Mouse (Mus musculus): ENCODE measurements at regions not wholly inside any gene's neighbourhood (a gene's known extent, or its start where the extent isn't known, plus 50 kb on each side); places are given as distances from the start of the nearest gene placed in this dataset.

- no peak overlapping the region for H3K4me3 ChIP-seq (ENCODE audit: low read depth, low read length)
- no peak overlapping the region for H3K9ac ChIP-seq (ENCODE audit: low read depth, low read length)
- H3K36me3 ChIP-seq (ENCODE audit: control insufficient read depth, insufficient read depth, low read length), result no peaks in the 10 kb centered on the region
- ATAC-seq (replicated peaks; ENCODE audit: low FRiP score), result no peak
- H3K9me3 ChIP-seq (ENCODE audit: control insufficient read depth, low read length), result no peaks in the 10 kb centered on the region
- no peaks in the 10 kb centered on the region for H3K4me1 ChIP-seq (replicated peaks; ENCODE audit: control insufficient read depth, insufficient read depth, low read length)
- no peak overlapping the region for H3K27ac ChIP-seq (ENCODE audit: low read depth, low read length)
- WGBS, result 84% methylated on average over 4 of the region's 4 CpGs
- no peak overlapping the region for H3K4me2 ChIP-seq
- no peaks in the 10 kb centered on the region for H3K27me3 ChIP-seq (replicated peaks; ENCODE audit: control insufficient read depth, insufficient read depth, low read length)
- no peak for DNase-seq (ENCODE audit: low spot score)
Observed at GRCm38 (mm10) chr7:70200188-70200587, 166.3 kb downstream of the Nr2f2 start.

- no peak for DNase-seq (ENCODE audit: low spot score)
- ATAC-seq (replicated peaks; ENCODE audit: low FRiP score), result no peak
- Histone ChIP-seq H3K4me1 (replicated peaks; ENCODE audit: control insufficient read depth, insufficient read depth, low read length) (no peaks in the 10 kb centered on the region), H3K27ac (ENCODE audit: low read depth, low read length) (no peak overlapping the region), H3K4me3 (ENCODE audit: low read depth, low read length) (no peak overlapping the region), H3K4me2 (no peak overlapping the region), H3K9me3 (ENCODE audit: control insufficient read depth, low read length) (no peaks in the 10 kb centered on the region), H3K36me3 (ENCODE audit: control insufficient read depth, insufficient read depth, low read length) (no peaks in the 10 kb centered on the region), H3K9ac (ENCODE audit: low read depth, low read length) (no peak overlapping the region), H3K27me3 (replicated peaks; ENCODE audit: control insufficient read depth, insufficient read depth, low read length) (no peaks in the 10 kb centered on the region)
- 76% methylated on average over 2 of the region's 2 CpGs for WGBS
Observed at GRCm38 (mm10) chr7:70178956-70179355, 187.6 kb downstream of the Nr2f2 start.

GRCm38 (mm10) chr7:70178006-70178405, 188.5 kb downstream of the Nr2f2 start:
- Histone ChIP-seq H3K27ac (ENCODE audit: low read depth, low read length) (no peak overlapping the region), H3K4me3 (ENCODE audit: low read depth, low read length) (no peak overlapping the region), H3K4me1 (replicated peaks; ENCODE audit: control insufficient read depth, insufficient read depth, low read length) (no peaks in the 10 kb centered on the region), H3K9me3 (ENCODE audit: control insufficient read depth, low read length) (no peaks in the 10 kb centered on the region), H3K27me3 (replicated peaks; ENCODE audit: control insufficient read depth, insufficient read depth, low read length) (no peaks in the 10 kb centered on the region), H3K4me2 (no peak overlapping the region), H3K36me3 (ENCODE audit: control insufficient read depth, insufficient read depth, low read length) (no peaks in the 10 kb centered on the region), H3K9ac (ENCODE audit: low read depth, low read length) (no peak overlapping the region)
- WGBS, result 65% methylated on average over 2 of the region's 2 CpGs
- no peak for ATAC-seq (replicated peaks; ENCODE audit: low FRiP score)
- no peak for DNase-seq (ENCODE audit: low spot score)

- WGBS, result 83% methylated on average over 16 of the region's 16 CpGs
- Histone ChIP-seq H3K4me2 (no peak overlapping the region), H3K36me3 (ENCODE audit: control insufficient read depth, insufficient read depth, low read length) (no peaks in the 10 kb centered on the region), H3K27me3 (replicated peaks; ENCODE audit: control insufficient read depth, insufficient read depth, low read length) (no peaks in the 10 kb centered on the region), H3K9ac (ENCODE audit: low read depth, low read length) (no peak overlapping the region), H3K9me3 (ENCODE audit: control insufficient read depth, low read length) (no peaks in the 10 kb centered on the region), H3K4me1 (replicated peaks; ENCODE audit: control insufficient read depth, insufficient read depth, low read length) (no peaks in the 10 kb centered on the region), H3K27ac (ENCODE audit: low read depth, low read length) (no peak overlapping the region), H3K4me3 (ENCODE audit: low read depth, low read length) (no peak overlapping the region)
- no peak for ATAC-seq (replicated peaks; ENCODE audit: low FRiP score)
- DNase-seq (ENCODE audit: low spot score), result no peak
Observed at GRCm38 (mm10) chr7:70176686-70177259, 189.8 kb downstream of the Nr2f2 start.

- ATAC-seq (replicated peaks; ENCODE audit: low FRiP score) (no peak), DNase-seq (ENCODE audit: low spot score) (no peak)
- WGBS, result 75% methylated on average over 7 of the region's 7 CpGs
- H3K36me3 ChIP-seq (ENCODE audit: control insufficient read depth, insufficient read depth, low read length), result no peaks in the 10 kb centered on the region
- H3K9ac ChIP-seq (ENCODE audit: low read depth, low read length), result no peak overlapping the region
- H3K4me2 ChIP-seq, result no peak overlapping the region
- no peaks in the 10 kb centered on the region for H3K27me3 ChIP-seq (replicated peaks; ENCODE audit: control insufficient read depth, insufficient read depth, low read length)
- H3K9me3 ChIP-seq (ENCODE audit: control insufficient read depth, low read length), result no peaks in the 10 kb centered on the region
- H3K4me1 ChIP-seq (replicated peaks; ENCODE audit: control insufficient read depth, insufficient read depth, low read length), result no peaks in the 10 kb centered on the region
- no peak overlapping the region for H3K4me3 ChIP-seq (ENCODE audit: low read depth, low read length)
- no peak overlapping the region for H3K27ac ChIP-seq (ENCODE audit: low read depth, low read length)
Observed at GRCm38 (mm10) chr7:70176086-70176485, 190.4 kb downstream of the Nr2f2 start.

GRCm38 (mm10) chr7:70172431-70172830, 194.1 kb downstream of the Nr2f2 start:
- Histone ChIP-seq H3K4me3 (ENCODE audit: low read depth, low read length) (no peak overlapping the region), H3K9ac (ENCODE audit: low read depth, low read length) (no peak overlapping the region), H3K27me3 (replicated peaks; ENCODE audit: control insufficient read depth, insufficient read depth, low read length) (no peaks in the 10 kb centered on the region), H3K36me3 (ENCODE audit: control insufficient read depth, insufficient read depth, low read length) (no peaks in the 10 kb centered on the region), H3K4me2 (no peak overlapping the region), H3K27ac (ENCODE audit: low read depth, low read length) (no peak overlapping the region), H3K9me3 (ENCODE audit: control insufficient read depth, low read length) (no peaks in the 10 kb centered on the region), H3K4me1 (replicated peaks; ENCODE audit: control insufficient read depth, insufficient read depth, low read length) (no peaks in the 10 kb centered on the region)
- WGBS, result 63% methylated on average over 7 of the region's 7 CpGs
- DNase-seq (ENCODE audit: low spot score), result no peak
- no peak for ATAC-seq (replicated peaks; ENCODE audit: low FRiP score)

GRCm38 (mm10) chr7:70171456-70171855, 195.1 kb downstream of the Nr2f2 start:
- WGBS, result 79% methylated on average over 4 of the region's 4 CpGs
- H3K9ac ChIP-seq (ENCODE audit: low read depth, low read length), result no peak overlapping the region
- no peak overlapping the region for H3K27ac ChIP-seq (ENCODE audit: low read depth, low read length)
- H3K27me3 ChIP-seq (replicated peaks; ENCODE audit: control insufficient read depth, insufficient read depth, low read length), result no peaks in the 10 kb centered on the region
- no peaks in the 10 kb centered on the region for H3K4me1 ChIP-seq (replicated peaks; ENCODE audit: control insufficient read depth, insufficient read depth, low read length)
- no peak overlapping the region for H3K4me2 ChIP-seq
- no peaks in the 10 kb centered on the region for H3K9me3 ChIP-seq (ENCODE audit: control insufficient read depth, low read length)
- no peaks in the 10 kb centered on the region for H3K36me3 ChIP-seq (ENCODE audit: control insufficient read depth, insufficient read depth, low read length)
- ATAC-seq (replicated peaks; ENCODE audit: low FRiP score), result no peak
- no peak overlapping the region for H3K4me3 ChIP-seq (ENCODE audit: low read depth, low read length)
- DNase-seq (ENCODE audit: low spot score), result no peak

GRCm38 (mm10) chr7:70168080-70168479, 198.5 kb downstream of the Nr2f2 start:
- no peak for DNase-seq (ENCODE audit: low spot score)
- H3K27me3 ChIP-seq (replicated peaks; ENCODE audit: control insufficient read depth, insufficient read depth, low read length), result no peaks in the 10 kb centered on the region

GRCm38 (mm10) chr7:70166081-70166480, 200.5 kb downstream of the Nr2f2 start:
- ATAC-seq (replicated peaks; ENCODE audit: low FRiP score) (no peak), DNase-seq (ENCODE audit: low spot score) (no peak)
- H3K4me3 ChIP-seq (ENCODE audit: low read depth, low read length), result no peak overlapping the region
- 76% methylated on average over 5 of the region's 5 CpGs for WGBS
- no peaks in the 10 kb centered on the region for H3K27me3 ChIP-seq (replicated peaks; ENCODE audit: control insufficient read depth, insufficient read depth, low read length)
- H3K27ac ChIP-seq (ENCODE audit: low read depth, low read length), result no peak overlapping the region
- no peak overlapping the region for H3K9ac ChIP-seq (ENCODE audit: low read depth, low read length)
- no peaks in the 10 kb centered on the region for H3K36me3 ChIP-seq (ENCODE audit: control insufficient read depth, insufficient read depth, low read length)
- H3K9me3 ChIP-seq (ENCODE audit: control insufficient read depth, low read length), result no peaks in the 10 kb centered on the region
- no peak overlapping the region for H3K4me2 ChIP-seq
- H3K4me1 ChIP-seq (replicated peaks; ENCODE audit: control insufficient read depth, insufficient read depth, low read length), result no peaks in the 10 kb centered on the region

More at GRCm38 (mm10) chr7:70168080-70168479, 198.5 kb downstream of the Nr2f2 start:
- no peak for ATAC-seq (replicated peaks; ENCODE audit: low FRiP score)
- no peak overlapping the region for H3K4me3 ChIP-seq (ENCODE audit: low read depth, low read length)
- no peak overlapping the region for H3K9ac ChIP-seq (ENCODE audit: low read depth, low read length)
- H3K4me2 ChIP-seq, result no peak overlapping the region
- H3K9me3 ChIP-seq (ENCODE audit: control insufficient read depth, low read length), result no peaks in the 10 kb centered on the region
- H3K36me3 ChIP-seq (ENCODE audit: control insufficient read depth, insufficient read depth, low read length), result no peaks in the 10 kb centered on the region
- no peaks in the 10 kb centered on the region for H3K4me1 ChIP-seq (replicated peaks; ENCODE audit: control insufficient read depth, insufficient read depth, low read length)
- WGBS, result 65% methylated on average over 4 of the region's 4 CpGs
- H3K27ac ChIP-seq (ENCODE audit: low read depth, low read length), result no peak overlapping the region
